Mouse (Mus musculus): Measurements from ENCODE around the gene Prkcb. TPM values are rescaled to one million over a fixed set of nuclear protein-coding genes. Genes with fewer than 3 reads are reported as not detected.

Prkcb gene
- polyA plus RNA-seq, 1 experiment, result 767 TPM

- TF ChIP-seq CTCF (IDR thresholded peaks at IDR 0.05; ENCODE audit: extremely low read depth, insufficient read depth, low read length) (no peak), POLR2A (IDR thresholded peaks at IDR 0.05; ENCODE audit: extremely low read depth, insufficient read depth, low read length) (no peak)
- peaks cover 16% of the 10 kb centered on the region for H3K4me1 ChIP-seq (ENCODE audit: control insufficient read depth, insufficient read depth, low read length)
- H3K4me3 ChIP-seq (ENCODE audit: insufficient read depth, low read length), result no peak overlapping the region
- H3K27ac ChIP-seq (ENCODE audit: insufficient read depth, low read length), result peak overlapping the region; percentile 5; the same call in 1 of the 2 replicates
These were observed 62.2 kb downstream of the Prkcb start for GRCm38 (mm10) chr7:122350741-122351140.

- Histone ChIP-seq H3K4me1 (ENCODE audit: control insufficient read depth, insufficient read depth, low read length) (peaks cover 11% of the 10 kb centered on the region), H3K4me3 (ENCODE audit: insufficient read depth, low read length) (no peak overlapping the region), H3K27ac (ENCODE audit: insufficient read depth, low read length) (no peak overlapping the region)
- TF ChIP-seq POLR2A (IDR thresholded peaks at IDR 0.05; ENCODE audit: extremely low read depth, insufficient read depth, low read length) (no peak), CTCF (IDR thresholded peaks at IDR 0.05; ENCODE audit: extremely low read depth, insufficient read depth, low read length) (no peak)
These were observed 63.3 kb downstream of the Prkcb start for GRCm38 (mm10) chr7:122351816-122352215.

- H3K4me1 ChIP-seq (ENCODE audit: control insufficient read depth, insufficient read depth, low read length), result peaks cover 12% of the 10 kb centered on the region
- no peak for TF ChIP-seq CTCF (IDR thresholded peaks at IDR 0.05; ENCODE audit: extremely low read depth, insufficient read depth, low read length)
- TF ChIP-seq POLR2A (IDR thresholded peaks at IDR 0.05; ENCODE audit: extremely low read depth, insufficient read depth, low read length), result no peak
- no peak overlapping the region for H3K27ac ChIP-seq (ENCODE audit: insufficient read depth, low read length)
- H3K4me3 ChIP-seq (ENCODE audit: insufficient read depth, low read length), result no peak overlapping the region
These were observed 64.2 kb downstream of the Prkcb start for GRCm38 (mm10) chr7:122352566-122353277.

GRCm38 (mm10) chr7:122353329-122353728 lies 64.8 kb downstream of the Prkcb start:
- no peak overlapping the region for H3K4me3 ChIP-seq (ENCODE audit: insufficient read depth, low read length)
- no peak overlapping the region for H3K27ac ChIP-seq (ENCODE audit: insufficient read depth, low read length)
- peaks cover 15% of the 10 kb centered on the region for H3K4me1 ChIP-seq (ENCODE audit: control insufficient read depth, insufficient read depth, low read length)
- TF ChIP-seq CTCF (IDR thresholded peaks at IDR 0.05; ENCODE audit: extremely low read depth, insufficient read depth, low read length), result no peak

GRCm38 (mm10) chr7:122356941-122357340 lies 68.4 kb downstream of the Prkcb start:
- no peak for TF ChIP-seq CTCF (IDR thresholded peaks at IDR 0.05; ENCODE audit: extremely low read depth, insufficient read depth, low read length)
- TF ChIP-seq POLR2A (IDR thresholded peaks at IDR 0.05; ENCODE audit: extremely low read depth, insufficient read depth, low read length), result no peak
- H3K4me1 ChIP-seq (ENCODE audit: control insufficient read depth, insufficient read depth, low read length), result peaks cover 11% of the 10 kb centered on the region
- H3K4me3 ChIP-seq (ENCODE audit: insufficient read depth, low read length), result no peak overlapping the region
- H3K27ac ChIP-seq (ENCODE audit: insufficient read depth, low read length), result no peak overlapping the region

GRCm38 (mm10) chr7:122357847-122358246 lies 69.3 kb downstream of the Prkcb start:
- TF ChIP-seq CTCF (IDR thresholded peaks at IDR 0.05; ENCODE audit: extremely low read depth, insufficient read depth, low read length) (no peak), POLR2A (IDR thresholded peaks at IDR 0.05; ENCODE audit: extremely low read depth, insufficient read depth, low read length) (no peak)
- no peak overlapping the region for H3K4me3 ChIP-seq (ENCODE audit: insufficient read depth, low read length)
- peaks cover 11% of the 10 kb centered on the region for H3K4me1 ChIP-seq (ENCODE audit: control insufficient read depth, insufficient read depth, low read length)
- H3K27ac ChIP-seq (ENCODE audit: insufficient read depth, low read length), result no peak overlapping the region

- Histone ChIP-seq H3K27ac (ENCODE audit: insufficient read depth, low read length) (no peak overlapping the region), H3K4me3 (ENCODE audit: insufficient read depth, low read length) (no peak overlapping the region), H3K4me1 (ENCODE audit: control insufficient read depth, insufficient read depth, low read length) (peaks cover 14% of the 10 kb centered on the region)
- TF ChIP-seq POLR2A (IDR thresholded peaks at IDR 0.05; ENCODE audit: extremely low read depth, insufficient read depth, low read length) (no peak), CTCF (IDR thresholded peaks at IDR 0.05; ENCODE audit: extremely low read depth, insufficient read depth, low read length) (no peak)
These were observed 78.1 kb downstream of the Prkcb start for GRCm38 (mm10) chr7:122366635-122367034.

- Histone ChIP-seq H3K4me1 (ENCODE audit: control insufficient read depth, insufficient read depth, low read length) (peaks cover 16% of the 10 kb centered on the region), H3K27ac (ENCODE audit: insufficient read depth, low read length) (no peak overlapping the region), H3K4me3 (ENCODE audit: insufficient read depth, low read length) (no peak overlapping the region)
- no peak for TF ChIP-seq POLR2A (IDR thresholded peaks at IDR 0.05; ENCODE audit: extremely low read depth, insufficient read depth, low read length)
- no peak for TF ChIP-seq CTCF (IDR thresholded peaks at IDR 0.05; ENCODE audit: extremely low read depth, insufficient read depth, low read length)
These were observed 78.9 kb downstream of the Prkcb start for GRCm38 (mm10) chr7:122367303-122368007.

- no peak for TF ChIP-seq CTCF (IDR thresholded peaks at IDR 0.05; ENCODE audit: extremely low read depth, insufficient read depth, low read length)
- no peak for TF ChIP-seq POLR2A (IDR thresholded peaks at IDR 0.05; ENCODE audit: extremely low read depth, insufficient read depth, low read length)
- Histone ChIP-seq H3K4me1 (ENCODE audit: control insufficient read depth, insufficient read depth, low read length) (peaks cover 12% of the 10 kb centered on the region), H3K4me3 (ENCODE audit: insufficient read depth, low read length) (no peak overlapping the region), H3K27ac (ENCODE audit: insufficient read depth, low read length) (no peak overlapping the region)
These were observed 81.9 kb downstream of the Prkcb start for GRCm38 (mm10) chr7:122370488-122370887.

GRCm38 (mm10) chr7:122371947-122372346 lies 83.4 kb downstream of the Prkcb start:
- Histone ChIP-seq H3K27ac (ENCODE audit: insufficient read depth, low read length) (no peak overlapping the region), H3K4me3 (ENCODE audit: insufficient read depth, low read length) (no peak overlapping the region), H3K4me1 (ENCODE audit: control insufficient read depth, insufficient read depth, low read length) (peaks cover 8% of the 10 kb centered on the region)
- TF ChIP-seq POLR2A (IDR thresholded peaks at IDR 0.05; ENCODE audit: extremely low read depth, insufficient read depth, low read length), result no peak
- no peak for TF ChIP-seq CTCF (IDR thresholded peaks at IDR 0.05; ENCODE audit: extremely low read depth, insufficient read depth, low read length)

Measured in cortical plate, adult 2 months (tissue).